Mouse (Mus musculus): ENCODE results near the gene Nup54. TPM values are rescaled to one million over a fixed set of nuclear protein-coding genes. Genes with fewer than 3 reads are reported as not detected.

Gene Nup54
- polyA plus RNA-seq, 1 experiment from 2014 or later = 53.7 TPM

DNA sequence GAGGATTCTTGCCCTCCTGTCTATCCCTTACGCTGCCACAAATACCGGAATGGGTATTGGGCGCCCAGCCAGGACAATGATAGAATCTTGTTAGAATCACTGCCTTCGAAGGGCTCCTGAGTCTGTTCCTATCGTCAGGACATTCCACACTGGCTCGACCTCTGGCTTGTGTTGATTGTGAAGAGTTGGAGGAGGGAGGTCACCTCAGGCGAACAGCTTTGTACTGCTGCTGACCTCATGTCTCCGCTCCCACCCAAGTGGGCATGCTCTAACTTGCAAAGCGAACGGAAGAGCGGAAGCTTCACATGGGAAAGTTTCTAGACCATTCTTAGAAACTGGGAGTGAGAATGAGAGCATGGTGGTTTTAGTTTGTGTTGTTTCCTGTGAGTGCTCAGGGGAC lies 47.6 kb downstream of the Nup54 start:
- no peaks in the 10 kb centered on the region for H3K4me1 ChIP-seq (replicated peaks)
- 76% methylated on average over 11 of the region's 11 CpGs for WGBS
- no peaks in the 10 kb centered on the region for H3K36me3 ChIP-seq
- no peak overlapping the region for H3K27ac ChIP-seq
- ATAC-seq = no peak
- no peak overlapping the region for H3K9ac ChIP-seq (replicated peaks)
- no peak overlapping the region for H3K4me2 ChIP-seq (replicated peaks)
- H3K9me3 ChIP-seq = no peaks in the 10 kb centered on the region
- peaks cover 23% of the 10 kb centered on the region for H3K27me3 ChIP-seq
- H3K4me3 ChIP-seq (replicated peaks) = no peak overlapping the region

DNA sequence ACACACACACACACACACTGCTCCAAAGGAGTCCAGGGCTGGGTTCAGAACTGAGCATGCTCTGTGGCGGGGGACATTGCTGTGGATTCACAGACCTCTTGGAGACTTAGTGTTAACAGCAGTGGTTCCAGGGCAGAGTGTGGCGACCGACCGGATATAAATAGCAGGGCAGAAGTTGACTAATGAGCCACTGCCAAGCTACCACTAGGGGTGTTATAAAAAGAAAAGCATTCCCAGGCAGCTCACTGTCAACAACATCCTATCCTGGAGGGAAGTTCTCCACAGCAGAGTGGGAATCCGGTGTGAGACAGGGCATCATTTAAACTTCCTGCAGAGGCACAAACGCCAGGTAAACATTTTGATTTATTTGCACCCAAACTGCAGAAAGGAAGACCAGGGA lies 48.4 kb downstream of the Nup54 start:
- 58% methylated on average over 6 of the region's 6 CpGs for WGBS
- Histone ChIP-seq H3K36me3 (no peaks in the 10 kb centered on the region), H3K9ac (replicated peaks) (no peak overlapping the region), H3K9me3 (no peaks in the 10 kb centered on the region), H3K27ac (no peak overlapping the region), H3K4me3 (replicated peaks) (no peak overlapping the region), H3K4me1 (replicated peaks) (no peaks in the 10 kb centered on the region), H3K4me2 (replicated peaks) (no peak overlapping the region), H3K27me3 (peaks cover 15% of the 10 kb centered on the region; the same call in 1 of the 2 replicates)
- ATAC-seq = no peak

DNA sequence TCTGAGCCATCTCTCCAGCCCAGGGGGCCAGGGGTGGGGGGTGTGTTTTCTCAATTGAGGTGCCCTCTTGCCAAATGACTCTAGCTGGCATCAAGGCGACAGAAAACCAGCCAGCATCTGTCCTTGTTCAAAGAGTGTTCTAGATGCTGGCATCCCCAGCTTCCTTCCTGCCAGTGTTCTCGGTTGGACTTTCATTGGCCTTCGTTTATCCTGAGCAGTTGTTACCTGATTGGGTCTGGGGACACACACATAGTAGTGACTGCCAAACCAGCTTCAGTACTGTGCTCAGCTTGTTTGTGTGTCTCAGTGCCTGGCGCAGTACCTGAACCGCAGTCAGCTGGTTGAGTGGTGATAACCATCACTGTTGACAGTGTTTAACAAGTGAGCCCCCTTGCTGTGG lies 48.9 kb downstream of the Nup54 start:
- WGBS = 91% methylated on average over 5 of the region's 5 CpGs
- H3K4me1 ChIP-seq (replicated peaks) = no peaks in the 10 kb centered on the region
- peaks cover 10% of the 10 kb centered on the region; the same call in 1 of the 2 replicates for H3K27me3 ChIP-seq
- no peaks in the 10 kb centered on the region for H3K36me3 ChIP-seq
- no peak for ATAC-seq
- no peak overlapping the region for H3K9ac ChIP-seq (replicated peaks)
- H3K4me3 ChIP-seq (replicated peaks) = no peak overlapping the region
- H3K9me3 ChIP-seq = no peaks in the 10 kb centered on the region
- H3K27ac ChIP-seq = no peak overlapping the region
- H3K4me2 ChIP-seq (replicated peaks) = no peak overlapping the region

DNA sequence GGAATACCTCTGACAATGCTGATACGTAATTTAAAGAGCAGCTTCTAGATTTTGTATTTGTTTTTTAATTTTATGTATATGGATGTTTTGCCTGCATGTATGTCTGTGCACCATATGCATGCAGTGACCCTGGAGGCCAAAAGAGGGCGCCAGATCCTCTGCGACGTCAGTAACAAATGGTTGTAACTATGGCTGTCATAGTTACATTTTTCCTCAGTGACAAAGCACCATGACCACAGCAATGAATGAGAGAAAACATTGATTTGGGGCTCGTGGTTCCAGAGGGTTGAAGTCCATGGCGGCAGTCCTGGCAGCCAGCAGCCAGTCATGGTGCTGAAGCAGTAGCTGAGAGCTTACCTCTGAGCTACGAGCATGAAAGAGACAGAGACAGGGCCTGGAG lies 50.2 kb downstream of the Nup54 start:
- ATAC-seq = peak; percentile 34; the same call in 1 of the 2 replicates
- no peaks in the 10 kb centered on the region for H3K9me3 ChIP-seq
- no peak overlapping the region for H3K4me3 ChIP-seq (replicated peaks)
- peaks cover under 1% of the 10 kb centered on the region; the same call in 1 of the 2 replicates for H3K27me3 ChIP-seq
- no peak overlapping the region for H3K27ac ChIP-seq
- no peak overlapping the region for H3K4me2 ChIP-seq (replicated peaks)
- H3K9ac ChIP-seq (replicated peaks) = no peak overlapping the region
- 46% methylated on average over 7 of the region's 7 CpGs for WGBS
- H3K36me3 ChIP-seq = no peaks in the 10 kb centered on the region
- H3K4me1 ChIP-seq (replicated peaks) = no peaks in the 10 kb centered on the region

DNA sequence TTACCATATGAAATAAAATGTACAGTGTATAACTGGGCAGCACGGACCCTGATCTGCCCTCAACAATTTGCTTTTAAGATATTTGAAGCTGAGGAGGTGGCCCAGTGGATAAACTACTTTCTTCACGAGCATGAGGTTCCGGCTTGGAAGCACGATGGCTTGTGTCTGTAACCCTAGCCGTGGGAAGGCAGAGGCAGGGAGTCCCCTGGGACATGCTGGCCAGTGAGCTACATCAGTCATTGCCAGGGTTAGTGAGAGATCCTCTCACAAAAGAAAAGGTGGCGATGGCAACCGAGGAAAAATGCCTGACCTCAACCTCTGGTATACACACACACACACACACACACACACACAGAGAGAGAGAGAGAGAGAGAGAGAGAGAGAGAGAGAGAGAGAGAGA lies 51.3 kb downstream of the Nup54 start:
- Histone ChIP-seq H3K4me3 (replicated peaks) (no peak overlapping the region), H3K27ac (no peak overlapping the region), H3K4me2 (replicated peaks) (no peak overlapping the region), H3K4me1 (replicated peaks) (no peaks in the 10 kb centered on the region), H3K27me3 (no peaks in the 10 kb centered on the region; the same call in 1 of the 2 replicates), H3K9me3 (no peaks in the 10 kb centered on the region), H3K9ac (replicated peaks) (0 out of 2 replicates have a peak overlapping the region, but pooled peaks have one; percentile 4), H3K36me3 (no peaks in the 10 kb centered on the region)
- 51% methylated on average over 7 of the region's 7 CpGs for WGBS
- ATAC-seq = no peak

DNA sequence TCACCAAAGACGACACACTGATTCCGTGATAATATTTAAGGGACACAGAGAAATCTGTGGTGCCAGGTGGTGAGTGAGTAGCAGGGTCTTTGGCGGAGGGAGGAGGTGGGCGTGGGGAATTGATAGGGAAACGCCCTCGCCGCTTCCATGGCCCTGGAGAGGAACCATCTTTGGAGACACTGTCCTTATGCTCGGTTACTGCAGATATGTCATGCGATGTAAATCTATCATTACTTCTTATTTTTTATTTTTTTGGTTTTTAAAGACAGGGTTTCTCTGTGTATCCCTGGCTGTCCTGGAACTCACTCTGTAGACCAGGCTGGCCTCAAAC lies 52.7 kb downstream of the Nup54 start:
- ATAC-seq = peak; percentile 48; the same call in 1 of the 2 replicates
- WGBS = 68% methylated on average over 9 of the region's 9 CpGs

DNA sequence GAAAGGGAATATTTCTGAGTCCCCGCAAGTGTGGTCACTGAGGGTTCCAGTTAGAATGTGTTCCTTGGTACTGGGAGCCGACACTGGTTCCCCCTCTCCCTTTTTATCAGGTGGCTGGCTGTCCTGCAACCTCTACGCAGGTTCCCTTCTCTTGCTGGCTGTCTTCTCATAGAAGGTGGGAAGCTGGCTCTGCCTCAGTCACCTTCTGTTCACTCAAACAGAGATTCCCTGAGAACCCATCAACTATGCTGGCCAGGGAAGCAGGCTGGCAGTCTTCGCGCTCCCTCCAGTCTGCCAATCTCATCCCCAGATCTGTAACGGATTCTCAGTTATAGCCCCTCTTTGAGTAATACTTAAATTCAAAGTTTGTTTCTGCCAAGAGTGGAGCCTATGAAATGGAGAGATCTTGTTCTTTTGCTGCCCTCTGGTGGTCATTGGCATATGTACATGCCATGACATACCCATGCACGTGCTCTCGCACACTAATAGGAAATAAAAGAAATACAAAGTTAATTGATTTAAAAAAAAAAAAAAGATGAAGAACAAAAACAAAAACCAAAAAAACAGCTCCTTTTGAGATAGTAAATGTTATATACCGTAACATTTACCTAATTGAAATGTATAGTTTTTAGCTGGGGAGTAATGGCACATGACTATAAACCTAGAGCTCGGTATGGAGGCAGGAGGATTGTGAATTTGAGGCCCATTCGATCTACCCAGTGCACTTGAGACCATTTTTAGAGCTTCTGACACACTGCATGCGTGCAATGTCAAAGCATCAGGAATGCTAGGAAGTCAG lies 53.3 kb downstream of the Nup54 start:
- no peaks in the 10 kb centered on the region for H3K27me3 ChIP-seq
- WGBS = 41% methylated on average over 12 of the region's 12 CpGs
- no peak overlapping the region for H3K27ac ChIP-seq
- H3K4me2 ChIP-seq (replicated peaks) = no peak overlapping the region
- peaks cover 5% of the 10 kb centered on the region for H3K4me1 ChIP-seq (replicated peaks)
- no peaks in the 10 kb centered on the region for H3K9me3 ChIP-seq
- H3K36me3 ChIP-seq = no peaks in the 10 kb centered on the region
- no peak overlapping the region for H3K9ac ChIP-seq (replicated peaks)
- no peak overlapping the region for H3K4me3 ChIP-seq (replicated peaks)
- ATAC-seq = peak; percentile 75

More for the DNA sequence above, 52.7 kb downstream of the Nup54 start:
- no peak overlapping the region for H3K27ac ChIP-seq
- no peak overlapping the region for H3K9ac ChIP-seq (replicated peaks)
- H3K4me2 ChIP-seq (replicated peaks) = no peak overlapping the region
- H3K4me1 ChIP-seq (replicated peaks) = no peaks in the 10 kb centered on the region
- no peaks in the 10 kb centered on the region for H3K9me3 ChIP-seq
- no peaks in the 10 kb centered on the region for H3K27me3 ChIP-seq
- no peaks in the 10 kb centered on the region for H3K36me3 ChIP-seq
- no peak overlapping the region for H3K4me3 ChIP-seq (replicated peaks)

DNA sequence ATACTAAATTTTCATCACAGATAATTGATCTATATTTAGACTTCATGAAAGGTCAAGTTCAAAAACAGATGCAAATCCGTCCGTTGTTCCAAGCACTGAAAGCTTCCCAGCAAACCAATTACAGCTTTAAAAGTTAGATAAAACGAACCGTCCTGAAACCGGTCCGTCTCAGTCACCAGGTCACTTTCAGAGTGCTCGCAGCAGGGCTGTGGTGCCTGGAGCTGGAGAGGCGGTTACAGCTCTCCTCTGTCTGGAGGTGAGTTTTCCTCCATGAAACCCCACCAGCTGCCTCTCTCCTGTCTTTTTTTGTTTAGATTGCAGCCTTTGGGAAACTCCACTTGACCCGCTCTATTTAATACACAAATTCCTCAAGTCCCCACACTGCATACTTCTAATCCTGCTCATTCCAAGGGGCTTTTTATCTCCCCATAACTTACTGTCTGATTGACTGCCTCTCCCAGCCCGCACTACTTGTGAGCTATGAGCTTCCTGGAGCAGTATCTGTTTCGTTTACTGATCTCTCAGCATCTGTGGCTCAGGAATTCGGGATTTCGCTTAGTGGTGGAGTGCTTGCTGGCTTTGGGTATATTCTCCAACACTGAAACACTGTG lies 58.1 kb downstream of the Nup54 start:
- Histone ChIP-seq H3K4me1 (replicated peaks) (peaks cover 10% of the 10 kb centered on the region), H3K4me3 (replicated peaks) (no peak overlapping the region), H3K36me3 (no peaks in the 10 kb centered on the region), H3K27ac (no peak overlapping the region), H3K27me3 (no peaks in the 10 kb centered on the region), H3K9me3 (no peaks in the 10 kb centered on the region), H3K9ac (replicated peaks) (no peak overlapping the region), H3K4me2 (replicated peaks) (no peak overlapping the region; the same call in 1 of the 2 replicates)
- no peak for ATAC-seq
- 33% methylated on average over 13 of the region's 13 CpGs for WGBS

DNA sequence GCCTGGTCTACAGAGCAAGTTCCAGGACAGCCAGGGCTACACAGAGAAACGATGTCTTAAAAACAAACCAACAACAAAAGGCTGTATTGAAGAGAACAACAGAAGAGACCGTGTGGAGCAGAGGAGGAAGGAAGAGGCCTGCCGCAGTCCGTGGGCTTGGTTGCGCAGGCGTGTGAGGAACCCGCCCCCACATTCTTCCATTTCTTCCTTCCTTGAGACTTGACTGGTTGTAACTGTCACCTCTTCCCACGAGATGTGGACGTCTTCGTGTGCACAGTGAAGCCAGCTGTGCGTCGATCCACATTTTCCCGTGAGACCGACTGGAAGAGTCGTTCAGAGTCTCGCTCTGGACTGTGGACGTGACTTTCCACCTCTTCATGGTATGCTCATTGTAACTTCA lies 59.7 kb downstream of the Nup54 start:
- Histone ChIP-seq H3K4me3 (replicated peaks) (no peak overlapping the region), H3K9ac (replicated peaks) (no peak overlapping the region), H3K27ac (no peak overlapping the region), H3K4me1 (replicated peaks) (peaks cover 10% of the 10 kb centered on the region), H3K4me2 (replicated peaks) (no peak overlapping the region), H3K9me3 (no peaks in the 10 kb centered on the region), H3K36me3 (no peaks in the 10 kb centered on the region), H3K27me3 (no peaks in the 10 kb centered on the region)
- ATAC-seq = no peak
- WGBS = 83% methylated on average over 17 of the region's 17 CpGs

DNA sequence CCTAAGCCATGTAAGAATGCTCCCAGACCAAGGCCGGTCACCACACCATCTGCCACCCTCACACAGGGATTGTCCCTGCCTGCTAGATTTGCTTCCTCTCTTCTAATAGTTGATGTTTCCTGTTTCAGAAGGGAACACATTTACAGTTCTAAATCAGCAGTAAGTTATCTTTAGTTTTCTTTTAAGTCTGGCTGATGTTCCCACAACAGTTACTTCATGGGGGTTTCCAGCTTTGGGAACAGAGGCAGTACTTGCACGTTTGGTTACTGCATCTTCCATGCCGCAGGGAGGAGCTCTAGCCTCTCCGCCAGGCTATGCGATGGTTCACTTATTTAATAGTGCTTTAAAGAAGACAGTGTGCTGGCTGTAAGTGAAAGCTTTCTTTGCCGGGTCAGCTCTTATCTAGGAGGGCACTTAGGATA lies 60.3 kb downstream of the Nup54 start:
- no peaks in the 10 kb centered on the region for H3K36me3 ChIP-seq
- H3K4me2 ChIP-seq (replicated peaks) = no peak overlapping the region
- no peaks in the 10 kb centered on the region for H3K9me3 ChIP-seq
- H3K4me3 ChIP-seq (replicated peaks) = no peak overlapping the region
- H3K27me3 ChIP-seq = no peaks in the 10 kb centered on the region
- peaks cover 10% of the 10 kb centered on the region for H3K4me1 ChIP-seq (replicated peaks)
- no peak overlapping the region for H3K27ac ChIP-seq
- WGBS = 77% methylated on average over 6 of the region's 6 CpGs
- no peak overlapping the region for H3K9ac ChIP-seq (replicated peaks)
- ATAC-seq = no peak

DNA sequence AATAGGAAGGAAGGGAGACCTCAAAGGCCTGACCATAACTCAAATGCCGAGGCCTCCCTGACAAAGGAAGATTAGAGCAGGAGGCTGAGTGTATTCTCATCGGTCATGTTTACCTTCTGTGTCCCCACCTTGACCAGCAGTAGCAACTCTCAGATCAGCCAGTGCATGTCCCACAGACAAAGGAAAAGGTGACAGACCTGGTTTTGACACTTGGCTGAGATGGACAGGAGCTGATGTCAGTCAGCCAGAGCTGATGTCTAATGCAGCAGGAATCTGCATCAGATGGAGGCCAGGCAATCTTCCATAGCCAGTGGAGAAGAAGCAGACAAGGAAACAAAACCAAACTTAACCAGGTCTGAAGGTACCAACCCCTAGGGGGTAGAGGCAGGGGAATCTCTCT lies 62.4 kb downstream of the Nup54 start:
- Histone ChIP-seq H3K4me2 (replicated peaks) (no peak overlapping the region), H3K27me3 (no peaks in the 10 kb centered on the region), H3K9ac (replicated peaks) (no peak overlapping the region), H3K36me3 (no peaks in the 10 kb centered on the region), H3K4me3 (replicated peaks) (no peak overlapping the region), H3K4me1 (replicated peaks) (peaks cover 12% of the 10 kb centered on the region), H3K9me3 (no peaks in the 10 kb centered on the region), H3K27ac (no peak overlapping the region)
- no peak for ATAC-seq
- WGBS = 82% methylated on average over 2 of the region's 2 CpGs

DNA sequence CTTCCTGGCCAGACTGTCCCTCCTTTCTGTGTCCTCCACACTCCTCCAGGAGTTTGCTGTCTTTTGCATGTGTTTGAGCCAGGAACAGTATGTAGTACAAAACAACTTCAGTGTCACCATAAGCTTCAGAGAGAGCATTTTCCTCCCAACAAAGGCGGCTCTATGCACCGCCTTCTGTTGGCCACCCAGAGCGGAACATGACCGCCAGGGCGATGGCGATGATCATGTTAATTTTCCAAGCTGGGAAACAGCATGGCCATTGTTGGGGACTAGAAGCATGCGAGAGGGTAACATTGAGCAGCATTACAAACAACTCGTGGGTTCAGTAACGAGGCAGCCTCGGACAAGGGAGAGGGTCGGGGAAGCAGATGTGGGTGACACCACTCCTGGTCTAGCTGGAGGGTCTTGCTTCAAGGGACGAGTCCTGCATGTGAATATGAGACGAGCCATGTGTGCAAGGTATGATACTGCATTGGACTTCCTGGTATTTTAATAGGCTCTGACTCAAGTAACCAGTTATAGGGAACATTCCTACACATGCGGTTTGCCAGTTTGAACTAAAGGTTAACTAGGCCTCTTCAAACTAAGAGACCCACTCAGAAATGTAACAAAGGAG lies 63.5 kb downstream of the Nup54 start:
- no peaks in the 10 kb centered on the region for H3K36me3 ChIP-seq
- 58% methylated on average over 14 of the region's 14 CpGs for whole genome bisulfite sequencing

More for the DNA sequence above, 63.5 kb downstream of the Nup54 start:
- Histone ChIP-seq H3K4me3 (replicated peaks) (no peak overlapping the region), H3K4me2 (replicated peaks) (no peak overlapping the region), H3K27me3 (no peaks in the 10 kb centered on the region), H3K9me3 (no peaks in the 10 kb centered on the region), H3K4me1 (replicated peaks) (0 out of 2 replicates have a peak, but pooled peaks cover 5% of the 10 kb centered on the region), H3K9ac (replicated peaks) (no peak overlapping the region), H3K27ac (no peak overlapping the region)
- peak; percentile 77 for ATAC-seq

Data from midbrain, embryonic 13.5 days (tissue).